Mouse (Mus musculus) myocyte (in vitro differentiated cells): ENCODE measurements around the gene Nlgn3.

Experiments used
- E2F4 ChIP-seq: IDR thresholded peaks from one replicate; pipeline ENCODE4 v1.6.1; 2011; ENCODE audit warnings: mild to moderate bottlenecking, control low read depth, moderate library complexity; ENCODE audit not compliant: insufficient read depth
- MAX ChIP-seq: IDR thresholded peaks from one replicate; pipeline ENCODE4 v1.6.1; 2011; ENCODE audit warnings: low read depth, mild to moderate bottlenecking, control low read depth
- POLR2A ChIP-seq: IDR thresholded peaks from one replicate; pipeline ENCODE4 v1.6.1; 2011; ENCODE audit warnings: low read depth, mild to moderate bottlenecking, control low read depth, moderate library complexity; ENCODE audit not compliant: insufficient read length

- no peak for TF ChIP-seq POLR2A
- no peak for TF ChIP-seq E2F4
- no peak for TF ChIP-seq MAX
Observed at GRCm38 (mm10) chrX:101346475-101346874, 47.5 kb downstream of the Nlgn3 start.
